Mouse (Mus musculus) midbrain, postnatal 0 days (tissue): ENCODE results near the gene Arhgap22. TPM values are rescaled to one million over a fixed set of nuclear protein-coding genes. Genes with fewer than 3 reads are reported as not detected.

ENCODE experiments used
- ATAC-seq: fragments of 200-750 bp; cut with Nextera tagmentation; 2 replicates; pipeline ENCODE4 v1.8.0; 2017; ENCODE audit warnings: moderate number of reproducible peaks, mild to moderate bottlenecking, moderate TSS enrichment, moderate library complexity; ENCODE audit not compliant: low FRiP score
- DNase-seq: peaks from one replicate; pipeline ENCODE4 v3.0.0-alpha.2; 2015; ENCODE audit warnings: low spot score
- H3K27ac ChIP-seq: fragments of 300-500 bp; sonication (generic); 2 replicates; pipeline ENCODE4 v1.5.1; 2014; ENCODE audit warnings: low read depth, mild to moderate bottlenecking, low read length, mixed read lengths
- H3K27me3 ChIP-seq: fragments of 300-500 bp; sonication (generic); 2 replicates; pipeline ENCODE4 v1.6.1; 2014; ENCODE audit warnings: low read length, control low read depth, mixed read lengths; ENCODE audit not compliant: insufficient read depth
- H3K36me3 ChIP-seq: fragments of 300-500 bp; sonication (generic); 2 replicates; pipeline ENCODE4 v1.6.1; 2014; ENCODE audit warnings: low read length, control low read depth, mixed read lengths; ENCODE audit not compliant: insufficient read depth
- H3K4me1 ChIP-seq: fragments of 300-500 bp; sonication (generic); 2 replicates; pipeline ENCODE4 v1.6.1; 2014; ENCODE audit warnings: mild to moderate bottlenecking, control low read depth, antibody characterized with exemption, low read length, mixed read lengths; ENCODE audit not compliant: insufficient read depth
- H3K4me2 ChIP-seq: fragments of 300-500 bp; sonication (generic); 2 replicates; pipeline ENCODE4 v1.6.1; 2014; ENCODE audit warnings: low read depth, mild to moderate bottlenecking, low read length, mixed read lengths; ENCODE audit not compliant: poor library complexity, severe bottlenecking
- H3K4me3 ChIP-seq: fragments of 300-500 bp; sonication (generic); 2 replicates; pipeline ENCODE4 v1.5.1; 2014; ENCODE audit warnings: low read depth, mild to moderate bottlenecking, low read length, moderate library complexity
- H3K9ac ChIP-seq: fragments of 300-500 bp; sonication (generic); replicated peaks from 2 replicates; pipeline ENCODE4 v1.6.1; 2014; ENCODE audit warnings: mild to moderate bottlenecking, low read length, moderate library complexity, mixed read lengths; ENCODE audit not compliant: poor library complexity, severe bottlenecking
- H3K9me3 ChIP-seq: fragments of 300-500 bp; sonication (generic); 2 replicates; pipeline ENCODE4 v1.6.1; 2016; ENCODE audit warnings: low read length, control low read depth
- CTCF ChIP-seq: IDR thresholded peaks from 2 replicates; pipeline ENCODE4 v1.5.1; 2016; ENCODE audit warnings: antibody characterized with exemption, mild to moderate bottlenecking
- WGBS: fragments of 180-500 bp; shearing (Covaris S2); extraction: QIAGEN DNeasy Blood & Tissue Kit; methylation state at CpG from one replicate; pipeline ENCODE4 v1.1.7; 2014; 5-methylcytosine and 5-hydroxymethylcytosine counted together
- polyA plus RNA-seq: library from polyadenylated mRNA; unstranded; fragments of >200 nt; fragmentation: Nextera tagmentation; extraction: Ambion mirVana; gene quantifications from 2 replicates; pipeline ENCODE4 v1.2.1, GENCODE M21; 2015
- total RNA-seq: library from RNA; depleted of rRNA; stranded (reverse); fragments of >200 nt; gene quantifications from 2 replicates; pipeline ENCODE4 v1.2.3, GENCODE M21; 2014

The Arhgap22 gene
- total and polyA plus RNA-seq, 2 experiments from 2014 or later, result 3.4 to 4.2 TPM

GRCm38 (mm10) chr14:33352890-33353289 is 139.1 kb downstream of the Arhgap22 start:
- DNase-seq (no peak), ATAC-seq (no peak)
- H3K9ac ChIP-seq, result no peak overlapping the region
- H3K9me3 ChIP-seq, result no peaks in the 10 kb centered on the region
- TF ChIP-seq CTCF, result no peak
- H3K36me3 ChIP-seq, result no peaks in the 10 kb centered on the region
- no peak overlapping the region for H3K27ac ChIP-seq
- H3K4me2 ChIP-seq, result no peak overlapping the region
- 84% methylated on average over 6 of the region's 6 CpGs for WGBS
- H3K27me3 ChIP-seq, result peaks cover 23% of the 10 kb centered on the region
- no peaks in the 10 kb centered on the region for H3K4me1 ChIP-seq
- no peak overlapping the region for H3K4me3 ChIP-seq

GRCm38 (mm10) chr14:33355276-33355675 is 141.4 kb downstream of the Arhgap22 start:
- Histone ChIP-seq H3K27me3 (peaks cover 15% of the 10 kb centered on the region; the same call in 1 of the 2 replicates), H3K9me3 (no peaks in the 10 kb centered on the region), H3K27ac (no peak overlapping the region), H3K4me1 (no peaks in the 10 kb centered on the region), H3K9ac (no peak overlapping the region), H3K36me3 (no peaks in the 10 kb centered on the region), H3K4me2 (no peak overlapping the region), H3K4me3 (no peak overlapping the region)
- no peak for ATAC-seq
- no peak for DNase-seq
- TF ChIP-seq CTCF, result no peak
- 88% methylated on average over 5 of the region's 5 CpGs for WGBS

DNA sequence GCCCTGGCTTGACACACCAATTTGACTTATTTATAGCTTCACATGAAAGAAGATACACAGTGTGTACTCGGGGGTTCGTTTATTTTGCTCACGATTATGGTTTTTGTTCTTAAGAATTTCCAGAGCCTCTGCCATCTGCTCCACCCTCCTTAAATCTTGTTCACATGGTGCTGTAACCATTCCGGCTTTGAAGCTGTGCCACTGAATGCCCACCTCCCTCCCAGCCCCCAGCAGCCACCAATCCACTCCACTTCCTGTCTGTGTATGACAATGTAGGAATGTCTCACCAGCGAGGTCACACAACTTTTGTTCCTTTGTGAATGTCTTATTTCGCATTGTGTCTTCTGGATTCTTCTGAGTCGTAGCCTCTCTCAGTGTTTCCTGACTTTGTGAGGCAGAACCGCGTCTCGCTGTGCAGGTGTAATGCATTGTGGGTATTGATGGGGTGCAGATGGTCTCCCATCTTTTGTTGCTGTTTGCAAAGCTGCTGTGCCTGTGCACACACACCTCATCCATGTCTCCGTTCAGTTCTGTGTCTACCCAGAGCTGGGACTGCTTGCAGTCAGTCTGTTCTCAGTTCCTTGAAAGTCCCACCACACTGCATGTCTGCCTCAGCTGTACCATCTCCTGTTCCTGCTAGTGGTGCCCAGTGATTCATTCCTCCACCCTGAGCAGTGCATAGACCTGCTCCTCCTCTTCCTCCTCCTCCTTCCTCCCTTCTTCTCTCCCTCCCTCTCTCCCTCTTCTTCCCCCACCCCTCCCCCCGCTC is 144.0 kb downstream of the Arhgap22 start:
- DNase-seq (no peak), ATAC-seq (no peak)
- TF ChIP-seq CTCF, result no peak
- no peak overlapping the region for H3K4me3 ChIP-seq
- no peaks in the 10 kb centered on the region for H3K4me1 ChIP-seq
- H3K9ac ChIP-seq, result no peak overlapping the region
- H3K36me3 ChIP-seq, result no peaks in the 10 kb centered on the region
- H3K27me3 ChIP-seq, result no peaks in the 10 kb centered on the region; the same call in 1 of the 2 replicates
- no peak overlapping the region for H3K4me2 ChIP-seq
- H3K27ac ChIP-seq, result no peak overlapping the region
- H3K9me3 ChIP-seq, result no peaks in the 10 kb centered on the region
- 66% methylated on average over 12 of the region's 12 CpGs for WGBS

- no peak overlapping the region for H3K4me2 ChIP-seq
- no peaks in the 10 kb centered on the region for H3K36me3 ChIP-seq
- H3K9me3 ChIP-seq, result no peaks in the 10 kb centered on the region
- no peak overlapping the region for H3K9ac ChIP-seq
- DNase-seq (no peak), ATAC-seq (no peak)
- no peaks in the 10 kb centered on the region; the same call in 1 of the 2 replicates for H3K27me3 ChIP-seq
- no peak overlapping the region for H3K4me3 ChIP-seq
- WGBS, result 85% methylated on average over 8 of the region's 8 CpGs
- no peak for TF ChIP-seq CTCF
- no peaks in the 10 kb centered on the region for H3K4me1 ChIP-seq
- H3K27ac ChIP-seq, result no peak overlapping the region
These were observed 145.1 kb downstream of the Arhgap22 start for GRCm38 (mm10) chr14:33358891-33359290.

- Histone ChIP-seq H3K9ac (no peak overlapping the region), H3K9me3 (no peaks in the 10 kb centered on the region), H3K4me3 (no peak overlapping the region), H3K36me3 (no peaks in the 10 kb centered on the region), H3K27me3 (no peaks in the 10 kb centered on the region; the same call in 1 of the 2 replicates), H3K4me1 (no peaks in the 10 kb centered on the region), H3K4me2 (no peak overlapping the region), H3K27ac (no peak overlapping the region)
- 85% methylated on average over 4 of the region's 4 CpGs for WGBS
- no peak for TF ChIP-seq CTCF
- DNase-seq (no peak), ATAC-seq (no peak)
These were observed 147.7 kb downstream of the Arhgap22 start for GRCm38 (mm10) chr14:33361546-33361945.

GRCm38 (mm10) chr14:33362122-33362521 is 148.3 kb downstream of the Arhgap22 start:
- no peak for DNase-seq
- Histone ChIP-seq H3K27ac (no peak overlapping the region), H3K4me2 (no peak overlapping the region), H3K4me1 (0 out of 2 replicates have a peak, but pooled peaks cover 2% of the 10 kb centered on the region), H3K36me3 (no peaks in the 10 kb centered on the region), H3K9ac (no peak overlapping the region), H3K27me3 (no peaks in the 10 kb centered on the region; the same call in 1 of the 2 replicates), H3K4me3 (no peak overlapping the region), H3K9me3 (no peaks in the 10 kb centered on the region)
- WGBS, result 68% methylated on average over 14 of the region's 14 CpGs
- TF ChIP-seq CTCF, result no peak
- ATAC-seq, result no peak
